Mouse (Mus musculus) limb, embryonic 12.5 days (tissue): ENCODE measurements at regions not wholly inside any gene's neighbourhood (a gene's known extent, or its start where the extent isn't known, plus 50 kb on each side); places are given as distances from the start of the nearest gene placed in this dataset.

Experiments used
- ATAC-seq: fragments of 200-750 bp; cut with Nextera tagmentation; 2 replicates; pipeline ENCODE4 v1.8.0; 2017; ENCODE audit warnings: low read depth, moderate TSS enrichment; ENCODE audit not compliant: insufficient number of reproducible peaks, insufficient read depth, low FRiP score, low TSS enrichment
- H3K27ac ChIP-seq: fragments of 300-500 bp; sonication (generic); 2 replicates; pipeline ENCODE4 v1.5.1; 2016; ENCODE audit warnings: mild to moderate bottlenecking, moderate library complexity
- H3K27me3 ChIP-seq: fragments of 300-500 bp; sonication (generic); 2 replicates; pipeline ENCODE4 v1.6.1; 2016; ENCODE audit warnings: mild to moderate bottlenecking, moderate library complexity
- H3K36me3 ChIP-seq: fragments of 300-500 bp; sonication (generic); 2 replicates; pipeline ENCODE4 v1.6.1; 2016; ENCODE audit warnings: mild to moderate bottlenecking, moderate library complexity
- H3K4me1 ChIP-seq: fragments of 300-500 bp; sonication (generic); replicated peaks from 2 replicates; pipeline ENCODE4 v1.6.1; 2016
- H3K4me2 ChIP-seq: fragments of 300-500 bp; sonication (generic); 2 replicates; pipeline ENCODE4 v1.6.1; 2016; ENCODE audit warnings: mild to moderate bottlenecking, moderate library complexity
- H3K4me3 ChIP-seq: fragments of 300-500 bp; sonication (generic); replicated peaks from 2 replicates; pipeline ENCODE4 v1.5.1; 2016; ENCODE audit warnings: mild to moderate bottlenecking
- H3K9ac ChIP-seq: fragments of 300-500 bp; sonication (generic); replicated peaks from 2 replicates; pipeline ENCODE4 v1.6.1; 2016; ENCODE audit warnings: mild to moderate bottlenecking, moderate library complexity
- H3K9me3 ChIP-seq: fragments of 300-500 bp; sonication (generic); 2 replicates; pipeline ENCODE4 v1.6.1; 2016; ENCODE audit warnings: mild to moderate bottlenecking, moderate library complexity
- WGBS: fragments of 180-500 bp; shearing (Covaris S2); methylation state at CpG from one replicate; pipeline ENCODE4 v1.1.7; 2016; 5-methylcytosine and 5-hydroxymethylcytosine counted together

GRCm38 (mm10) chr12:97918416-97918815 is 340.8 kb downstream of the Galc start:
- H3K4me1 ChIP-seq, result peaks cover 7% of the 10 kb centered on the region; the same call in 1 of the 2 replicates
- H3K4me3 ChIP-seq, result no peak overlapping the region
- H3K4me2 ChIP-seq, result no peak overlapping the region
- no peak for ATAC-seq
- no peak overlapping the region for H3K9ac ChIP-seq
- H3K27me3 ChIP-seq, result no peaks in the 10 kb centered on the region
- H3K27ac ChIP-seq, result no peak overlapping the region
- no peaks in the 10 kb centered on the region for H3K36me3 ChIP-seq
- WGBS, result 97% methylated on average over 3 of the region's 3 CpGs
- H3K9me3 ChIP-seq, result no peaks in the 10 kb centered on the region

DNA sequence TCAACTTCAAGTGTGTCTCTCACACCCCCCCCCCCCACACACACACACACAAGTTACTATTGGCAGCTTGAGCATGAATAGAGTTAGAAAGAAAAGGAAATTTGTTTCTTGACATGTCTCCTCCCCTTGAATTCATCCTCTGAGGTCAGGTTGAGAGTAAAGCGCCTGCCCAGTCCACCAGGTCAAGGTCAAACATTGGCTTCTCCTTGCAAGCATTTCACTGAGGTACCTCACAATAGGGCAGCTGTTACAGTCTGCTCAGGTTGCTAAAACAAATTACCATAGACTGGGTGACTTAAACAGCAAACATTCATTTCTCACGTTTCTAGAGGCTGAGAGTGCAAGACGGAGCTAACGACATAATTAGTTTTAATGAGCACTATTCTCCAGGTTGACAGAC is 344.2 kb downstream of the Galc start:
- Histone ChIP-seq H3K4me3 (no peak overlapping the region), H3K27ac (no peak overlapping the region), H3K4me1 (no peaks in the 10 kb centered on the region), H3K9ac (no peak overlapping the region), H3K36me3 (no peaks in the 10 kb centered on the region), H3K27me3 (no peaks in the 10 kb centered on the region), H3K4me2 (no peak overlapping the region), H3K9me3 (no peaks in the 10 kb centered on the region)
- 62% methylated on average over 4 of the region's 4 CpGs for WGBS
- no peak for ATAC-seq

DNA sequence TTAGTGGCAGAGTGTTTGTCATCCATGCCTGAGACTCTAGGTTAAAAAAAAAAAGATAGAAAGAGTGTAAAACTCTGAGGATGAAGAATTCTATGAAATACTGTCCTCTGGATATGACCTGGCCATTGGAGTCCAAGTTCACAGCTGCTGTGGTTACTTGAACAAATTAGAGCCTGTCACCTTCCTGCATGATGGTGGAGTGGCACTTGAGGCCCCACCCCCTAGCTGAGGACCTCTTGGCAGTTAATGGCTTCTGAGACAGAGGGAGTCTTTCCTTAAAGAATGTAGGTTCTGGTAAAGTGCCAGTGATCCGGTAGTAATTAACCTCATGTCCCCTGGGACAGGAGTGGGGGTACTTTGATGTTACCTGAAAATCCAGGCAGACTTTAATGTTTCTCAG is 346.5 kb downstream of the Galc start:
- no peak for ATAC-seq
- Histone ChIP-seq H3K4me3 (no peak overlapping the region), H3K36me3 (no peaks in the 10 kb centered on the region), H3K9ac (no peak overlapping the region), H3K27ac (no peak overlapping the region), H3K4me2 (no peak overlapping the region), H3K4me1 (no peaks in the 10 kb centered on the region), H3K27me3 (no peaks in the 10 kb centered on the region), H3K9me3 (no peaks in the 10 kb centered on the region)
- WGBS, result 54% methylated on average over 1 of the region's 1 CpGs

DNA sequence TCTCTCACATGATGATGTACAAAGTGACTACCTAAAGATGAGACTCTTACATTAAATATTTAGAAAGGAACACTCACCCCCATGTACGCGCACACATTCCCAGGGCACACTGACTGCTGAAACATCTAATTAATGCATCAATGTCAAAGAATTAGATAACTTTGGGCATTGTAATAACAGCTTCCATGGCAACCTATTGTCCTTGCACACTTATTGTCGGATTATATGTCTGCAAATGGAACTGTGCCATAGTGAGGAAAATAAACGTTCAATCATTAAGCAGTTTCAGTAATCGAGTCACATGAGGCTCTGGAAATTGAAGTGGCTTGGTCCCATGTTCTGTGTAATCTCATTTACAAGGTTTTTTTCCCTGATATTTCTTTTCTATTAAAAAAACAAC is 360.0 kb downstream of the Galc start:
- WGBS, result 90% methylated on average over 5 of the region's 5 CpGs
- Histone ChIP-seq H3K4me1 (no peaks in the 10 kb centered on the region), H3K27me3 (no peaks in the 10 kb centered on the region), H3K36me3 (no peaks in the 10 kb centered on the region), H3K9ac (no peak overlapping the region), H3K27ac (no peak overlapping the region), H3K9me3 (no peaks in the 10 kb centered on the region), H3K4me2 (no peak overlapping the region), H3K4me3 (no peak overlapping the region)
- ATAC-seq, result no peak

DNA sequence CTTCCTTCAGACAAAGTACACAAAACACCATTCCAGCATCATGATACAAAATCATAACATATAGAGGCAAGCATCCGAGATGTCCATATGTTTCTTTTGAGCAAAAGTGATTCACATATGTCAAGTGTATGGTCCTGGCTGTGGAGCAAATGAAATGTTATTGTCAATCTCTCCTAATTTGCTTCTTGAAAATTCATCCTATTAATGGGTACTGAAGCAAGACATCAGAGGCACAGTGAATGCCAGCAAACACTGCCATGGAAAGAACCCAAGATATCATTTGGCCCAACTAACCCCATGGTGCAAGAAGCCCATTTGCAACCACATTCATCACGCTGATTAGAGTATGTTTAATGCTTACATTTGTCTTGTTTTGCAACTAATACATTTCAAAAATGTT is 361.1 kb downstream of the Galc start:
- Histone ChIP-seq H3K9ac (no peak overlapping the region), H3K36me3 (no peaks in the 10 kb centered on the region), H3K4me1 (no peaks in the 10 kb centered on the region), H3K9me3 (no peaks in the 10 kb centered on the region), H3K4me2 (no peak overlapping the region), H3K4me3 (no peak overlapping the region), H3K27ac (no peak overlapping the region), H3K27me3 (no peaks in the 10 kb centered on the region)
- 96% methylated on average over 2 of the region's 2 CpGs for WGBS
- ATAC-seq, result no peak

DNA sequence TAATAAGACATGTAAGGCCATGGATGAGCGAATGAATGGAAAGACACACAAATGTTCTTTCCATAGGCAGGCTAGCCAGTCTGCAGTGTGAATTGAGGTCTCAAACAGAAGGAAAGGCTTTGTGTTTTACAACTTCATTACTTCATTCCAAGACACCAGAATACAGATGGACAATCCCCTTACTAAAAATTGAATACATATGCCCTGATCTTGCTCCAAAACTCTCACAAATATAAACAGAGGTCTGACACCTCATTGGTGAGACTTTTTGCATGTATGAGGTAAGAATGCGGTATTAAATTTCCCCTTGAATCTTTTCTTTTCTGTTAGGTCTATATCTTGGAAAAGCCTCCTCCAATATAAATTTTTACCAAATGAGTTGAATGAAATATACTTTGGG is 363.3 kb downstream of the Galc start:
- Histone ChIP-seq H3K9me3 (no peaks in the 10 kb centered on the region), H3K4me1 (no peaks in the 10 kb centered on the region), H3K4me3 (no peak overlapping the region), H3K9ac (no peak overlapping the region), H3K27ac (no peak overlapping the region), H3K27me3 (no peaks in the 10 kb centered on the region), H3K36me3 (no peaks in the 10 kb centered on the region), H3K4me2 (no peak overlapping the region)
- ATAC-seq, result no peak
- 80% methylated on average over 2 of the region's 2 CpGs for WGBS

GRCm38 (mm10) chr12:97888801-97889455 is 370.3 kb downstream of the Galc start:
- Histone ChIP-seq H3K4me2 (peak overlapping the region; percentile 39), H3K4me1 (peaks cover 9% of the 10 kb centered on the region), H3K27me3 (peaks cover 4% of the 10 kb centered on the region), H3K9ac (no peak overlapping the region), H3K27ac (no peak overlapping the region), H3K36me3 (no peaks in the 10 kb centered on the region), H3K4me3 (0 out of 2 replicates have a peak overlapping the region, but pooled peaks have one; percentile 1), H3K9me3 (no peaks in the 10 kb centered on the region)
- no peak; the same call in 1 of the 2 replicates for ATAC-seq
- 5% methylated on average over 12 of the region's 12 CpGs for WGBS

- Histone ChIP-seq H3K9ac (no peak overlapping the region), H3K36me3 (no peaks in the 10 kb centered on the region), H3K4me2 (peak overlapping the region; percentile 39), H3K9me3 (no peaks in the 10 kb centered on the region), H3K4me3 (no peak overlapping the region), H3K27me3 (peaks cover 4% of the 10 kb centered on the region), H3K27ac (no peak overlapping the region), H3K4me1 (peaks cover 9% of the 10 kb centered on the region)
- ATAC-seq, result no peak
- 13% methylated on average over 6 of the region's 6 CpGs for WGBS
These were observed 370.9 kb downstream of the Galc start for GRCm38 (mm10) chr12:97888291-97888800.

- Histone ChIP-seq H3K9ac (no peak overlapping the region), H3K27me3 (no peaks in the 10 kb centered on the region), H3K4me1 (no peaks in the 10 kb centered on the region), H3K27ac (no peak overlapping the region), H3K4me3 (no peak overlapping the region), H3K4me2 (no peak overlapping the region), H3K9me3 (no peaks in the 10 kb centered on the region), H3K36me3 (no peaks in the 10 kb centered on the region)
- no peak for ATAC-seq
- 86% methylated on average over 4 of the region's 4 CpGs for WGBS
These were observed 376.8 kb downstream of the Galc start for GRCm38 (mm10) chr12:97882439-97882838.

DNA sequence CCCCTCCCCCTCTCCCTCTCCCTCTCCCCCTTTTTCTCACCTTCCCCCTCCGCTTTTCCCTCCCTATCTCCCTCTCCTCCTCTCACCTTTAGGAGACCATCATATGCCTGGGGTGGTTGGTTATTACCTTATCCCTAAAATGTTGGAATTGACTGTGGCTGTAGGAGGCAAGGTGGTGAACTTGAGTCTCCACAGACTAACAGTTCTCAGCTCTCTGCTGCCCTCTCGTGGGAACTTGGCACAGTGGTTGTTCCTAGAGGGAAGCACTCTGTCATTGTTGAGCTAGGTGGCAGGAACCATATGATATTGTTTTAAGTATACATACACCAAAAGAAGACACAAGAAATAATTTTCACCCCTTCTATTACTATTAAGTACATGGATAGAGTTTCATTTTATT is 386.9 kb downstream of the Galc start:
- Histone ChIP-seq H3K9ac (no peak overlapping the region), H3K27ac (no peak overlapping the region), H3K27me3 (no peaks in the 10 kb centered on the region; the same call in 1 of the 2 replicates), H3K4me1 (no peaks in the 10 kb centered on the region), H3K4me2 (no peak overlapping the region), H3K9me3 (no peaks in the 10 kb centered on the region), H3K36me3 (no peaks in the 10 kb centered on the region), H3K4me3 (no peak overlapping the region)
- 14% methylated on average over 2 of the region's 2 CpGs for WGBS
- no peak for ATAC-seq

DNA sequence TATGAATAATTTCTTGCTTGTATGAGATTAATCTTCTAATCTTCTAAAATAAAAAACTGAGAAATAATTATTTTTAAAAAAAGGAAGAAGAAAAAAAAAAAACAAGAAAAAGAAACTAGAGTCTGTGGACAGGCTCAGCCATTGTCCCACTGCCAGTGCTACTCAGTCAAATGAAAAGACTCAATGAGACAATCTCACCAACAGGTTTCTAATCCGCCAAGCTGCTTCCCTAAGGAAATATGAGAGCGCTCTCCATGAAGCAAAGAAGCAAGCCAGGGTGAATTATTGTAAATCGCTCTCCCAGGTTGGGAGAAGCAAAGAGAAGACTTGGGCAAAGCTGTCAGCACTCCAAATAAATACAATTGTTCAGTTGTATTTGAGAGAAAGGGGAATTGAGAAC is 396.3 kb downstream of the Galc start:
- Histone ChIP-seq H3K4me2 (no peak overlapping the region), H3K36me3 (no peaks in the 10 kb centered on the region), H3K9me3 (no peaks in the 10 kb centered on the region), H3K9ac (no peak overlapping the region), H3K4me3 (no peak overlapping the region), H3K4me1 (no peaks in the 10 kb centered on the region), H3K27ac (no peak overlapping the region), H3K27me3 (no peaks in the 10 kb centered on the region)
- ATAC-seq, result no peak
- WGBS, result 89% methylated on average over 3 of the region's 3 CpGs
